Mouse (Mus musculus) MEL (cell line): ENCODE measurements around the gene Copz2.
A peak's percentile ranks its signal among the peaks of the same experiment; 100 is the strongest.

Source experiments
- CTCF ChIP-seq, 3 experiments: IDR thresholded peaks in 2 of 3; conservative IDR thresholded peaks in 1 of 3; 2 replicates each; pipeline ENCODE4 v1.5.1; 2011 to 2012; ENCODE audit warnings: low read length in 3 of 3, low read depth in 2 of 3, mild to moderate bottlenecking in 2 of 3, improper control_type of control experiment in 1 of 3, inconsistent platforms in 1 of 3, mixed read lengths in 1 of 3, moderate library complexity in 1 of 3; ENCODE audit not compliant: control insufficient read depth in 1 of 3, insufficient read depth in 1 of 3, poor library complexity in 1 of 3, severe bottlenecking in 1 of 3
- E2F4 ChIP-seq: IDR thresholded peaks from 2 replicates; pipeline ENCODE4 v1.6.1; 2011; ENCODE audit warnings: low read depth, low read length, improper control_type of control experiment, borderline replicate concordance
- GATA1 ChIP-seq: IDR thresholded peaks from 2 replicates; pipeline ENCODE4 v1.6.1; 2011; ENCODE audit warnings: low read depth, low read length, improper control_type of control experiment
- MAX ChIP-seq: IDR thresholded peaks from 2 replicates; pipeline ENCODE4 v1.6.1; 2011; ENCODE audit warnings: low read length, improper control_type of control experiment
- NRF1 ChIP-seq: IDR thresholded peaks from 2 replicates; pipeline ENCODE4 v1.6.1; 2014; ENCODE audit warnings: low read depth, mild to moderate bottlenecking, inconsistent platforms, low read length, improper control_type of control experiment, moderate library complexity; ENCODE audit not compliant: poor library complexity, insufficient read depth, severe bottlenecking
- POLR2AphosphoS2 ChIP-seq: IDR thresholded peaks from 2 replicates; pipeline ENCODE4 v1.6.1; 2011; ENCODE audit warnings: low read length, improper control_type of control experiment

- TF ChIP-seq GATA1 = no peak
- no peak for TF ChIP-seq CTCF (IDR thresholded peaks at IDR 0.05 in 2 of 3, conservative IDR thresholded peaks at IDR 0.05 in 1 of 3; ENCODE audit: control insufficient read depth in 1 of 3, insufficient read depth in 1 of 3, low read depth in 2 of 3, low read length in 3 of 3, poor library complexity in 1 of 3, severe bottlenecking in 1 of 3)
- TF ChIP-seq MAX = no peak
- no peak for TF ChIP-seq NRF1
- TF ChIP-seq E2F4 = no peak
- peak; percentile 15; the same call in 1 of the 2 replicates for TF ChIP-seq POLR2AphosphoS2
These were observed 36.2 kb upstream of the Copz2 start for GRCm38 (mm10) chr11:96813455-96813854.
